Mouse (Mus musculus) liver, postnatal 0 days (tissue): ENCODE results near the gene Gm20449.
"Not testable (repeated sequence)": the region's sequence is repeated elsewhere in the genome, so short reads cannot be mapped to it uniquely, and the experiment has no call there.

Experiments
- CTCF ChIP-seq: sonication (generic); IDR thresholded peaks from 2 replicates; pipeline ENCODE4 v1.5.1; 2016; ENCODE audit warnings: antibody characterized with exemption, low read depth
- EP300 ChIP-seq: IDR thresholded peaks from 2 replicates; pipeline ENCODE4 v1.6.1; 2016; ENCODE audit warnings: antibody characterized with exemption, low read depth, mild to moderate bottlenecking

DNA sequence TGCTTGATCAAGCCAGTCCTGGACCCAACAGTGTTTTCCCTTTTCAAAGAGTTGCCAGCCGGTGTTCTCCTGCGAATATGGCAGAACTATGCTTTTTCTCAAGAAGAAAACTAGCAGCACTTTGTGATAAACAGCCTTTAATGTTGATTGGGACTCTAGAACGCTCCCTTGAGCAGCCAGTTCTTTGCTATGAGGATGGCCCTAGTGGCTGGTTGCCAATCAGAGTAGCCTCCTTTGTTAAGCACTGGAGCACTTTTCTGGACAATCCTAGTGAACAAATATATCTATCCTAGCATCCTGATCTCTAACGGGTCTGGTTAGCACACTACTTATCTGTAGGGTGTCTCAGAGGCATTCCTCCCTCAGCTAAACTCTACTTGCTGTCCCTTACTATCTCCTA, 753 bp downstream of the Gm20449 start:
- TF ChIP-seq CTCF, EP300: not testable (repeated sequence)
